Mouse (Mus musculus) liver, adult (tissue): ENCODE results near the gene Cd200r4.

Source experiments
- GATA4 ChIP-seq: IDR thresholded peaks from 2 replicates; pipeline ENCODE4 v1.6.1; 2014; ENCODE audit warnings: mild to moderate bottlenecking, low read length; ENCODE audit not compliant: insufficient replicate concordance

Gene Cd200r4

GRCm38 (mm10) chr16:44818010-44818409 is 6.5 kb downstream of the Cd200r4 start:
- no peak for TF ChIP-seq GATA4

DNA sequence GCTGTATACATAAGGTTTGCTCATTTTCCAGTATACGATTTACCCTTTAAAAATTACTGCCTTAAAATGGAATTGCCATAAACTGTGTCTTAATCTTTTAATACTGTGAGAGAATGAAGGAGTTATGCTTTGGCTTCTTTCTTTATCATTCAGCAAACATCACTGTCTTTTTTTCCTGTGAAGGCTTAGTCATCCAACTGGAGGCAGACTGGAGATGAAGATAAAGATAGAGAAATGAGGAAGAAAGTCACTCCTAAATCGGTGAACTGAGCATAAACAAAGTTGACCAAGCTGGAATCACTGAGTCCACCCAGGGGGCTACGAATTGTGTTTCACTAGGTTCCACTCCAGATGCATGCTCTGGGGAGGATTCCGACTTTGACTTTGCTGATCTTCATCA is 9.0 kb downstream of the Cd200r4 start:
- no peak for TF ChIP-seq GATA4

- TF ChIP-seq GATA4: no peak
Measured at GRCm38 (mm10) chr16:44832286-44832685, 20.8 kb downstream of the Cd200r4 start.

GRCm38 (mm10) chr16:44866797-44867196 is 55.3 kb downstream of the Cd200r4 start, which contains the start of gene Cd200r2:
Gene Cd200r2, plus strand, starts transcription at chr16:44867097.
- TF ChIP-seq GATA4: no peak

- no peak for TF ChIP-seq GATA4
Measured at GRCm38 (mm10) chr16:44875178-44875577, 63.6 kb downstream of the Cd200r4 start.

- no peak for TF ChIP-seq GATA4
Measured at GRCm38 (mm10) chr16:44876625-44877024, 65.1 kb downstream of the Cd200r4 start.

GRCm38 (mm10) chr16:44877595-44877994 is 66.1 kb downstream of the Cd200r4 start:
- no peak for TF ChIP-seq GATA4
